Comparison of ENCODE assay signal across 21 mouse cellular contexts in the genomic region with DNA sequence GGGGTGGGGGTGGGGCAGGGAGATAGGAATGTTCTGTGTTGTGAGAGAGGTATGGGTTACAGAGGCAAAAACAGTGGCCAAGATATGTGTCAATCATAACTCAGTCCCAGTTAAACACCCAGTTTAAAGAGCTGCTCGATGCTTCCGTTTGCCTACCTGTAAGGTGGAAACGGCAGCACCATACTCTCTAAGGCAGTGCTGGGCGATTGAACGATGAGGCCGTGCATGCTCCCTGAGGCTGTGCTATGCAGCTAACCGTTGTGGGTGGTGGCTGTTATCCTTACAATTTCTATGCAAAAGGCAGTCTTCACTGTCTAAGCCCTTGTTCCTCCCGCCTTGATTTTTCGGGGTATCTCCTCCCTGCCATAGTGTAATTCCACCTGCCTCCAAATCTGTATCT. TPM values are rescaled to one million over a fixed set of nuclear protein-coding genes. Genes with fewer than 3 reads are reported as not detected.
"Had no signal": no experiment of that assay in that cellular context is flagged by ENCODE, and none has a peak within 500 bp of the region (broad histone marks: within the 10 kb centered on the region; RNA-seq: fewer than 3 reads in every experiment).

No protein-coding gene starts in this region.

- H3K36me3 ChIP-seq: liver, embryonic 13.5 days; midbrain, embryonic 10.5 days; midbrain, embryonic 12.5 days; neural tube, embryonic 13.5 days; neural tube, embryonic 15.5 days; stomach, embryonic 15.5 days had no signal

- H3K27ac ChIP-seq: liver, embryonic 13.5 days; midbrain, embryonic 10.5 days; midbrain, embryonic 12.5 days; neural tube, embryonic 13.5 days; neural tube, embryonic 15.5 days; stomach, embryonic 15.5 days; stomach, postnatal 0 days had no signal

- H3K9me3 ChIP-seq: liver, embryonic 13.5 days; midbrain, embryonic 10.5 days; midbrain, embryonic 12.5 days; neural tube, embryonic 13.5 days; neural tube, embryonic 15.5 days; stomach, embryonic 15.5 days had no signal

- H3K4me2 ChIP-seq: liver, embryonic 13.5 days; lung, embryonic 14.5 days; midbrain, embryonic 12.5 days; neural tube, embryonic 13.5 days; neural tube, embryonic 15.5 days; stomach, embryonic 15.5 days had no signal

- H3K4me1 ChIP-seq: midbrain, embryonic 12.5 days; neural tube, embryonic 13.5 days; neural tube, embryonic 15.5 days; stomach, embryonic 15.5 days had no signal

- DNase-seq: liver, embryonic 13.5 days; lung, adult 18-20 months; lung, embryonic 14.5 days; lung, postnatal 14 days; lung, postnatal 36 days; midbrain, embryonic 14.5 days; retina, postnatal 1 day; right cerebral cortex, adult 18-20 months; right cerebral cortex, postnatal 25 days; right cerebral cortex, postnatal 4 days; thymus, adult 2 months; thymus, postnatal 36 days had no signal

- H3K9ac ChIP-seq: liver, embryonic 13.5 days; lung, embryonic 14.5 days; midbrain, embryonic 12.5 days; neural tube, embryonic 13.5 days; neural tube, embryonic 15.5 days; stomach, embryonic 15.5 days had no signal

- ATAC-seq: midbrain, embryonic 16.5 days had no signal

- H3K4me3 ChIP-seq: liver, embryonic 13.5 days; midbrain, embryonic 10.5 days; midbrain, embryonic 12.5 days; myocyte; neural tube, embryonic 13.5 days; neural tube, embryonic 15.5 days; stomach, embryonic 15.5 days had no signal

- H3K27me3 ChIP-seq: midbrain, embryonic 12.5 days; neural tube, embryonic 13.5 days; neural tube, embryonic 15.5 days; stomach, embryonic 15.5 days had no signal

RNA-seq across cellular contexts. Expression of a gene that starts 50.7 kb away (rescaled TPM):
- polyA plus RNA-seq: liver, embryonic 13.5 days; lung, embryonic 14.5 days; midbrain, embryonic 10.5 days; midbrain, embryonic 12.5 days; midbrain, embryonic 16.5 days; neural tube, embryonic 11.5 days had no signal

RNA-seq across cellular contexts. Expression of a gene that starts 54.5 kb away (rescaled TPM):
- polyA plus RNA-seq: neural tube, embryonic 11.5 days had no signal
